Comparison of ENCODE assay signal across 8 mouse cellular contexts in the genomic region with DNA sequence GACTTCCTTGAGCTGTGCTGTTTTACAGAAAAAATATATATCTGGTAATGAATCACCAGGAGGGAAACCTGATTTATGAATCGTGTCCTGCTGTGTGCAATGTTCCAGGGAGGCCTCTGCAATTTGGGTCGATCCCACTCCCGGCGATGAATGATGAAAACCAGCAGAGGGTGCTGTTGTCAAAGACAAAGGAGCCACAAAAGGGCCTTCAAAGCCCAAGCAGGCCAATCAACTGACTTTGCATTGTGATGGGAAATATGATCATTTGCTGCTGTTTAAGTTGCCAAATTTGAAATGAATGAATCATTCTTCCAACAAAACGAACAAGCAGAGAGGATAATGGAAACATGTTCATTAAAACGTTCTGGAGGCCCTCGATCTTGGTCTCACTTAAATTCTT. TPM values are rescaled to one million over a fixed set of nuclear protein-coding genes. Genes with fewer than 3 reads are reported as not detected.
DNase-seq lines count a peak whose midpoint lies in the region; ATAC-seq and TF ChIP-seq lines count a peak whose summit lies in the region.

No protein-coding gene starts in this region.

- peak; percentile 13; the same call in 1 of the 2 replicates for TF ChIP-seq CTCF in spleen, adult 2 months (IDR thresholded peaks at IDR 0.05; ENCODE audit: extremely low read depth, insufficient read depth, insufficient read length, insufficient replicate concordance)
- TF ChIP-seq CTCF in cortical plate, adult 2 months (IDR thresholded peaks at IDR 0.05; ENCODE audit: extremely low read depth, insufficient read depth, low read length) = peak; percentile 55

- H3K4me1 ChIP-seq in spleen, adult 2 months (ENCODE audit: control insufficient read depth, insufficient read depth, insufficient read length) = no peaks in the 10 kb centered on the region
- H3K4me1 ChIP-seq in cortical plate, adult 2 months (ENCODE audit: control insufficient read depth, insufficient read depth, low read length) = no peaks in the 10 kb centered on the region
- H3K4me1 ChIP-seq in neural tube, embryonic 14.5 days (ENCODE audit: control insufficient read depth, insufficient read depth, low read length) = no peaks in the 10 kb centered on the region

- peak; percentile 68 to 73; a peak in 3 of 4 replicates for ATAC-seq in hematopoietic stem cell, adult 5-6 weeks (replicated peaks in 1 of 2; ENCODE audit: insufficient read depth in 1 of 2, low FRiP score in 2 of 2, low TSS enrichment in 1 of 2, low read depth in 1 of 2, poor library complexity in 2 of 2, severe bottlenecking in 2 of 2)
- peak; percentile 65; the same call in 1 of the 2 replicates for ATAC-seq in neural tube, embryonic 14.5 days (ENCODE audit: low read depth)

- TF ChIP-seq POLR2A in spleen, adult 2 months (IDR thresholded peaks at IDR 0.05; ENCODE audit: low read depth, low read length) = no peak
- no peak for TF ChIP-seq POLR2A in cortical plate, adult 2 months (IDR thresholded peaks at IDR 0.05; ENCODE audit: extremely low read depth, insufficient read depth, low read length)

- H3K27ac ChIP-seq in spleen, adult 2 months (ENCODE audit: insufficient read depth, low read length) = no peak overlapping the region
- H3K27ac ChIP-seq in cortical plate, adult 2 months (ENCODE audit: insufficient read depth, low read length) = no peak overlapping the region
- no peak overlapping the region for H3K27ac ChIP-seq in neural tube, embryonic 14.5 days (ENCODE audit: low read depth, low read length)

- no peaks in the 10 kb centered on the region for H3K9me3 ChIP-seq in neural tube, embryonic 14.5 days (ENCODE audit: control insufficient read depth, low read length)

- no peak overlapping the region for H3K4me2 ChIP-seq in neural tube, embryonic 14.5 days (ENCODE audit: low read depth, low read length)

- DNase-seq in spleen, adult 2 months (ENCODE audit: low read depth in 1 of 2, low spot score in 2 of 2) = no peak
- DNase-seq in spleen, postnatal 36 days (ENCODE audit: low spot score in 2 of 2) = no peak
- peak; percentile 40 for DNase-seq in adipocyte (ENCODE audit: low spot score)
- peak; percentile 50 to 65 for DNase-seq in left cerebral cortex, postnatal 25 days (ENCODE audit: low spot score in 2 of 2)
- DNase-seq in spleen, postnatal 4 days (ENCODE audit: low spot score in 2 of 2) = no peak

- 28% methylated on average over 7 of the region's 7 CpGs for WGBS in spleen, adult 2 months
- WGBS in neural tube, embryonic 14.5 days = 25% methylated on average over 7 of the region's 7 CpGs

- H3K4me3 ChIP-seq in spleen, adult 2 months (ENCODE audit: extremely low read depth, insufficient read depth, insufficient read length) = no peak overlapping the region
- H3K4me3 ChIP-seq in cortical plate, adult 2 months (ENCODE audit: insufficient read depth, low read length) = no peak overlapping the region
- H3K4me3 ChIP-seq in neural tube, embryonic 14.5 days (ENCODE audit: low read depth, low read length) = no peak overlapping the region

- no peaks in the 10 kb centered on the region for H3K27me3 ChIP-seq in spleen, adult 2 months (ENCODE audit: control insufficient read depth, insufficient read depth, low read length)
- H3K27me3 ChIP-seq in neural tube, embryonic 14.5 days (ENCODE audit: control insufficient read depth, insufficient read depth, low read length) = no peaks in the 10 kb centered on the region

- H3K36me3 ChIP-seq in spleen, adult 2 months (ENCODE audit: control insufficient read depth, insufficient read depth, low read length) = no peaks in the 10 kb centered on the region
- H3K36me3 ChIP-seq in neural tube, embryonic 14.5 days (ENCODE audit: control insufficient read depth, insufficient read depth, low read length) = no peaks in the 10 kb centered on the region

- H3K9ac ChIP-seq in neural tube, embryonic 14.5 days (replicated peaks; ENCODE audit: low read depth, low read length) = no peak overlapping the region

- intact Hi-C loops in left cerebral cortex, postnatal 25 days (cut with DNase I) = loop anchor here (5.0 kb wide), 1 partner anchor 870 kb away; the partner anchor contains the start of gene Tenm1

RNA-seq across cellular contexts. Expression of gene Sh2d1a, which starts 55.0 kb away (rescaled TPM):
- 3.4 and 3.7 TPM in 2 replicates for polyA plus RNA-seq in spleen, adult 2 months (2012; rRNA removed)
- polyA plus RNA-seq in cortical plate, adult 2 months (2012; rRNA removed) = 0.13 and 0.15 TPM in 2 replicates
- total RNA-seq in hematopoietic stem cell, adult 5-6 weeks (2017) = not detected in 2 replicates
- total RNA-seq in left cerebral cortex, postnatal 25 days (2021) = not detected
- polyA plus RNA-seq in neural tube, embryonic 14.5 days (2014; fragmentation: Nextera tagmentation; extraction: Ambion mirVana) = 4.9 and 5.6 TPM in 2 replicates

Comparison
In these comparisons a context has a peak if more than half of its experiments do, and no peak if none do; other contexts are left out.
1. DNase-seq: peak in adipocyte (single experiment) and left cerebral cortex, postnatal 25 days (2 of 2); none in spleen, adult 2 months (0 of 2), spleen, postnatal 36 days (0 of 2) and spleen, postnatal 4 days (0 of 2).